Mouse (Mus musculus) hindbrain, embryonic 13.5 days (tissue): ENCODE data around the gene Pdia3. TPM values are rescaled to one million over a fixed set of nuclear protein-coding genes. Genes with fewer than 3 reads are reported as not detected.

Source experiments
- ATAC-seq: fragments of 200-750 bp; cut with Nextera tagmentation; 2 replicates; pipeline ENCODE4 v1.8.0; 2017; ENCODE audit warnings: moderate TSS enrichment; ENCODE audit not compliant: low FRiP score
- H3K27ac ChIP-seq: fragments of 300-500 bp; sonication (generic); 2 replicates; pipeline ENCODE4 v1.5.1; 2015; ENCODE audit warnings: inconsistent platforms, mild to moderate bottlenecking, moderate library complexity
- H3K27me3 ChIP-seq: fragments of 300-500 bp; sonication (generic); 2 replicates; pipeline ENCODE4 v1.6.1; 2015; ENCODE audit warnings: mild to moderate bottlenecking, inconsistent platforms
- H3K36me3 ChIP-seq: fragments of 300-500 bp; sonication (generic); 2 replicates; pipeline ENCODE4 v1.6.1; 2015; ENCODE audit warnings: mild to moderate bottlenecking, inconsistent platforms
- H3K4me1 ChIP-seq: fragments of 300-500 bp; sonication (generic); replicated peaks from 2 replicates; pipeline ENCODE4 v1.6.1; 2015; ENCODE audit warnings: inconsistent platforms
- H3K4me2 ChIP-seq: fragments of 300-500 bp; sonication (generic); 2 replicates; pipeline ENCODE4 v1.6.1; 2015; ENCODE audit warnings: inconsistent platforms, mild to moderate bottlenecking, moderate library complexity
- H3K4me3 ChIP-seq: fragments of 300-500 bp; sonication (generic); 2 replicates; pipeline ENCODE4 v1.5.1; 2015; ENCODE audit warnings: mild to moderate bottlenecking, inconsistent platforms
- H3K9ac ChIP-seq: fragments of 300-500 bp; sonication (generic); 2 replicates; pipeline ENCODE4 v1.6.1; 2015; ENCODE audit warnings: mild to moderate bottlenecking, inconsistent platforms
- H3K9me3 ChIP-seq: fragments of 300-500 bp; sonication (generic); 2 replicates; pipeline ENCODE4 v1.6.1; 2016; ENCODE audit warnings: inconsistent platforms
- WGBS: fragments of 180-500 bp; shearing (Covaris S2); methylation state at CpG from one replicate; pipeline ENCODE4 v1.1.7; 2015; 5-methylcytosine and 5-hydroxymethylcytosine counted together
- polyA plus RNA-seq: library from polyadenylated mRNA; unstranded; fragments of >200 nt; fragmentation: Nextera tagmentation; extraction: Ambion mirVana; gene quantifications from 2 replicates; pipeline ENCODE4 v1.2.1, GENCODE M21; 2015

Pdia3 gene
- polyA plus RNA-seq, 1 experiment from 2014 or later = 398 TPM

DNA sequence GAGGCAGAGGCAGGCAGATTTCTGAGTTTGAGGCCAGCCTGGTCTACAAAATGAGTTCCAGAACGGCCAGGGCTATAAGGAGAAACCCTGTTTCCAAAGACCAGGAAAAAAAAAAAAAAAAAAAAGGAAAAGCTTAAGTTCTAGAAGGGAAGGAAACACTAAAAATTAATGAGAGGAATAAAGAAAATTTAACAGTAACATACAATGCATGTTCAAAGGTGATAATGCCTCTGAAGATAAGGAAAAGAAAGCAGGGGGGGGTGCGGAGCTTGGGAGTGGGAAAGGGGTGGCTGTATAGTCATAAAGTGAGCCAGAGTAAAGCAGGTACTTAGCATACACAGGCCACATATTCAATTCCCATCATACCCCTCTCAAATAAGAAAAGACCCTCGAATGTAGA is 31.5 kb downstream of the Pdia3 start:
- H3K4me3 ChIP-seq = no peak overlapping the region
- H3K4me1 ChIP-seq = peaks cover 22% of the 10 kb centered on the region
- H3K9me3 ChIP-seq = no peaks in the 10 kb centered on the region
- H3K9ac ChIP-seq = no peak overlapping the region
- H3K36me3 ChIP-seq = peaks cover under 1% of the 10 kb centered on the region; the same call in 1 of the 2 replicates
- H3K27me3 ChIP-seq = peaks cover 30% of the 10 kb centered on the region
- H3K4me2 ChIP-seq = no peak overlapping the region
- ATAC-seq = no peak
- H3K27ac ChIP-seq = no peak overlapping the region
- WGBS = 89% methylated on average over 3 of the region's 3 CpGs

DNA sequence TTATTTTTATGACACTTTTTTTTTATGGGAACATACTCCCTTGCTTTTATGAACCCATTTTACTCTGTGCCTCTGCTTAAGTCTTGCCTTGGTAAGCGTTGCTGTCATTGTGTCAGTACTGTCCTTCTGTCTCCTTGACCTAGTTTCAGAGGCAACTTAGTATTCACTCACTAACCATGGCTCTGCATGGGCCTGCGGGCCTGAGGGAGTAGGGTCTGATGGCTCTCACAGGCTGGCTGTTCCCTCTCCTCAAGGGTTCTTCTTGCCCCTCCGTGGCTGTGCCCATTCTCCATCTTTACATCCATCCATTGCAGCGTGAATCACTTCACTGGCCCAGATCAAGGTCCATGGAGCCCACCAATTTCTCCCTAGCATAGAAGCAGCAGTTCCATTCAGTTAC is 32.9 kb downstream of the Pdia3 start:
- Histone ChIP-seq H3K4me2 (no peak overlapping the region), H3K27me3 (peaks cover 18% of the 10 kb centered on the region), H3K9me3 (no peaks in the 10 kb centered on the region), H3K27ac (no peak overlapping the region), H3K4me3 (no peak overlapping the region), H3K4me1 (peaks cover 35% of the 10 kb centered on the region), H3K9ac (no peak overlapping the region), H3K36me3 (peaks cover 6% of the 10 kb centered on the region; the same call in 1 of the 2 replicates)
- WGBS = 79% methylated on average over 4 of the region's 4 CpGs
- ATAC-seq = no peak

- peaks cover 13% of the 10 kb centered on the region for H3K27me3 ChIP-seq
- ATAC-seq = no peak
- no peak overlapping the region for H3K9ac ChIP-seq
- H3K36me3 ChIP-seq = peaks cover 7% of the 10 kb centered on the region; the same call in 1 of the 2 replicates
- H3K4me1 ChIP-seq = peaks cover 32% of the 10 kb centered on the region
- H3K9me3 ChIP-seq = no peaks in the 10 kb centered on the region
- WGBS = 93% methylated on average over 3 of the region's 3 CpGs
- H3K27ac ChIP-seq = no peak overlapping the region
- H3K4me3 ChIP-seq = no peak overlapping the region
- no peak overlapping the region for H3K4me2 ChIP-seq
Measured at GRCm38 (mm10) chr2:121447006-121447405, 33.4 kb downstream of the Pdia3 start.

GRCm38 (mm10) chr2:121448136-121448535 is 34.6 kb downstream of the Pdia3 start:
- 17% methylated on average over 9 of the region's 9 CpGs for WGBS
- Histone ChIP-seq H3K4me2 (peak overlapping the region; percentile 84), H3K36me3 (peaks cover 18% of the 10 kb centered on the region), H3K4me1 (peaks cover 24% of the 10 kb centered on the region), H3K9me3 (no peaks in the 10 kb centered on the region), H3K27me3 (peaks cover 2% of the 10 kb centered on the region), H3K27ac (peak overlapping the region; percentile 84), H3K9ac (peak overlapping the region; percentile 58; the same call in 1 of the 2 replicates), H3K4me3 (peak overlapping the region; percentile 93)
- no peak for ATAC-seq

DNA sequence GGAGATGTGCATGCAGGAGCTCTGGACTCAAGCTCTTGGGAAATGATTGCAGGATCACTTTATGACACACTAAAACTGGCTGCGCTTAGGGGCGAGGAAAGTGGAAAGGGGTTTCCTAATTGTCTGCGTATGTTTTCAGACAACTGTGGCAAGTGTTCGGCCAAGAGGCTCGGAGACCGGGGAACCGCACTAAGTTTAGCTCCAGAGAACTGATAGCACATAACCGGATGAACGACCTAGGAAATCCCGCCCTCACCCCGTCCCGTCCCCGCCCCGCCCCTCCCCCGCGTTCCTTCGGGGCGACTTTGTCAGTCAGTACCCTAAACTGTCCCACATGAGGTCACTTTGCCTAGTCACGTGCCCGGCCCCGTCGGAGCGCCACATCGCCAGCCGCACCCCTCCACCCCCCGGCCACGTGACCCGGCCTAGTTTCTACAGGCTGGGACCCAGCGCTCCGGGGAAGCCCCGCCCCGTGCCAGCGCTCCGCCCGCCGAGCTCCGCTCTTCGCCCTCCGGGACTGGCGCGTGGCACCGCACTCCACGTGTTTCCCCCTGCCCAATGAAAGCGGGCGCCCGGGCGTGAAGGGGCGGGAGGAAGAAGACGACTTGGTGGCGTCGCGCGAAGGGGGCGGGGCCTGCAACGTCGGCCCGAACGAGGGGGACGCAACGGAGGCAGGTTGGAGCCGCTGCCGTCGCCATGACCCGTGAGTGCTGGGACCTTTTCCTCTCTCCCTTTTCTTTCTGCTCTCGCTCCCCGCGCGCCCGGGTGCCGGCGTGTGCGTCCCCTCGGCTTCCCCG is 35.4 kb downstream of the Pdia3 start, which contains the start of gene Serf2:
Gene Serf2, plus strand, starts transcription at position 457 of the 797 bp plus-strand sequence.
- H3K4me1 ChIP-seq = peaks cover 27% of the 10 kb centered on the region
- ATAC-seq = peak; percentile 99
- WGBS = under 1% methylated on average over 73 of the region's 74 CpGs

GRCm38 (mm10) chr2:121449545-121450011 is 36.0 kb downstream of the Pdia3 start:
- Histone ChIP-seq H3K27me3 (no peaks in the 10 kb centered on the region), H3K4me2 (peak overlapping the region; percentile 84), H3K9ac (peak overlapping the region; percentile 95), H3K27ac (peak overlapping the region; percentile 98), H3K4me1 (peaks cover 28% of the 10 kb centered on the region), H3K4me3 (peak overlapping the region; percentile 93), H3K9me3 (no peaks in the 10 kb centered on the region), H3K36me3 (peaks cover 31% of the 10 kb centered on the region)
- under 1% methylated on average over 52 of the region's 54 CpGs for WGBS
- ATAC-seq = peak; percentile 80

More for the DNA sequence above, 35.4 kb downstream of the Pdia3 start, which contains the start of gene Serf2:
- no peaks in the 10 kb centered on the region for H3K9me3 ChIP-seq
- peaks cover 26% of the 10 kb centered on the region for H3K36me3 ChIP-seq
- no peaks in the 10 kb centered on the region for H3K27me3 ChIP-seq
- peak within 1 kb of the TSS; percentile 93 for H3K4me3 ChIP-seq
- peak within 1 kb of the TSS; percentile 84 for H3K4me2 ChIP-seq
- peak within 1 kb of the TSS; percentile 95 for H3K9ac ChIP-seq
- peak within 1 kb of the TSS; percentile 98 for H3K27ac ChIP-seq

DNA sequence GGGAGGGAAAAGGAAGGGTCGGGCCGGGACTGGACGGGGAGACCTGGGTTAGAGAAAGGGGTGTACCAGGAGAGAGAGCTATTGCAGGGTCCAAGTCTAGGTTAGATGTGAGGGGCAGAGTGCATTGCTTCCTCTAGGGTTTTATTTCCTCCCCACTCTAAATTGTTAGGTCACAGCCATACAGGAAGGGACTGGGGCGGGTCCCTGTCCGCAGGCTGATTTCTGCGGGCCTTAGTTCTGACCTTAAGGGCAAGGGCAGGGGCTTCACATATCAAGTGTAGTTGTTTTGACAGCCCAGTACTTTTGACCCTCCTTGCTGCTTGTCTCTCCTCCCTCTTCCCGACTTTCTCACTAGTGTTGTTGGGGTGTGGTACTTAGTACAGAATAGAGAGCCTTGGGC is 36.5 kb downstream of the Pdia3 start:
- Histone ChIP-seq H3K4me3 (peak overlapping the region; percentile 93), H3K9ac (peak overlapping the region; percentile 95), H3K4me2 (peak overlapping the region; percentile 84), H3K4me1 (peaks cover 28% of the 10 kb centered on the region), H3K27me3 (no peaks in the 10 kb centered on the region), H3K36me3 (peaks cover 31% of the 10 kb centered on the region), H3K27ac (peak overlapping the region; percentile 98), H3K9me3 (no peaks in the 10 kb centered on the region)
- WGBS = 3% methylated on average over 7 of the region's 7 CpGs
- ATAC-seq = 0 out of 2 replicates have a peak, but pooled peaks have one; percentile 0

DNA sequence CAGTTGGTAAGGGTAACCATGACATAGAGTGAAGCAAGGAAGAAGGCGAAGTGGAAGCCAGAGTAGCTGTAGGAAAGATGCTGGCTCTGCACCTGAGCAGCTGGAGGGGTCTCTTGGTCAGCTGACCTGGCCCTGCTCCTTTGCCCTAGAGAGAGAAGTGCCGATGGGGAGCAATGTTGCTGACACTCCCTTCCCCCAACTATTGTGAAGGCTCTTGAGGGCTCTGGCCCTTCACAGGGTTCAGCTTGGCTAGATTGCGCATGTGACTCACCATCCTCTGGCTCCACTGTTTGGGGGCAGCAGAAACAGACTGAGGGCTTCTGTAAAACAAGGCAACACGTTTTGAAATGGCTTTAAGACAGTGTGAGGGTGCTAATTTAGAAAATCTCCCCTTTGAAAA is 38.8 kb downstream of the Pdia3 start:
- Histone ChIP-seq H3K27ac (no peak overlapping the region), H3K9me3 (no peaks in the 10 kb centered on the region), H3K4me2 (no peak overlapping the region), H3K9ac (no peak overlapping the region), H3K27me3 (no peaks in the 10 kb centered on the region), H3K4me1 (peaks cover 39% of the 10 kb centered on the region), H3K36me3 (peaks cover 31% of the 10 kb centered on the region), H3K4me3 (no peak overlapping the region)
- no peak for ATAC-seq
- WGBS = 86% methylated on average over 4 of the region's 4 CpGs

DNA sequence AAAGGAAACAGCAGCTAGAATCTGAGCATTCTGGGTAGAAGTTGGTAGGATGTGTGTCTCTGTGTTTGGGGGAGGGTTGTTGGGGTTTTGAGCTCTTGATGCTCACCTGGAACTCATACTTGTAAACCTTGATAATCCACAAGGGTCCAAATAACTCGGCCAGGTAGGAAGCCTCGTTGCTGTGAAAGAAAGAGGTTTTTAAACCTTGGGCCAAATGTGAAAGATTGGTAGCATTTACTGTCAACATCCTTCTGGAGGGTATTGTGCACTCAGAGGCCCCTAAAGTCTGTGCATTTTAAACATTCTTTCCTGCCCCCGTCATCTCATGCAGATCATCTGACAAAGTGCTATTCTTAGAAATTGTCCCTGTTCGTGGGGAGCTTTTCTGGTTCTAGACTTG is 39.4 kb downstream of the Pdia3 start, which contains the start of gene Hypk:
Gene Hypk, plus strand, starts transcription at position 301 of the 400 bp plus-strand sequence.
- no peak within 1 kb of the TSS for H3K4me2 ChIP-seq
- no peak for ATAC-seq
- H3K4me1 ChIP-seq = peaks cover 42% of the 10 kb centered on the region
- H3K9me3 ChIP-seq = no peaks in the 10 kb centered on the region
- 80% methylated on average over 4 of the region's 4 CpGs for WGBS
- no peaks in the 10 kb centered on the region for H3K27me3 ChIP-seq
- no peak within 1 kb of the TSS for H3K4me3 ChIP-seq
- H3K36me3 ChIP-seq = peaks cover 31% of the 10 kb centered on the region
- H3K9ac ChIP-seq = no peak within 1 kb of the TSS
- H3K27ac ChIP-seq = no peak within 1 kb of the TSS

- H3K27me3 ChIP-seq = no peaks in the 10 kb centered on the region
- 91% methylated on average over 6 of the region's 6 CpGs for WGBS
- H3K4me1 ChIP-seq = peaks cover 41% of the 10 kb centered on the region
- ATAC-seq = no peak
- H3K9me3 ChIP-seq = no peaks in the 10 kb centered on the region
- H3K36me3 ChIP-seq = peaks cover 36% of the 10 kb centered on the region
- H3K27ac ChIP-seq = no peak overlapping the region
- H3K9ac ChIP-seq = no peak overlapping the region
- no peak overlapping the region for H3K4me2 ChIP-seq
- no peak overlapping the region for H3K4me3 ChIP-seq
Measured at GRCm38 (mm10) chr2:121453917-121454316, 40.3 kb downstream of the Pdia3 start.

DNA sequence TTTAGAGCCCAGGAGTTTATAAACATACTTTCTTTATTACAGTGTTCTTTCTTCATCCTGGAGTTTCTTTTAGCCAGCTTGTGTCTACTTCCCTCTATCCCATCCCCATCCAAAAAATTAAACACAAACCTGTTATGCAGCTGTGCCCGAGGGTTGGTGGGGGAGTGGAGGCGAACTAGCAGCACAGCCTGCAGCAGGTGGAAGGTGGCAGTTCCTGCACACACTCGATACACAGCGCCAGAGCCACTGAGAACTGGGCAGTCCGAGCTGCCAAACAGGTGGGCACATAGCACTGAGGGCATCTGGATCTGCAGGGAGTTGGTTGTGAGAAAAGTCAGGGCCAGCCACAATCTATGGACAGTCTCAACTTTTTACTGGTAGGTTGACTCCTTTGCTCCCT is 42.0 kb downstream of the Pdia3 start:
- H3K4me3 ChIP-seq = no peak overlapping the region
- no peaks in the 10 kb centered on the region for H3K27me3 ChIP-seq
- H3K9ac ChIP-seq = no peak overlapping the region
- no peaks in the 10 kb centered on the region for H3K9me3 ChIP-seq
- peaks cover 35% of the 10 kb centered on the region for H3K4me1 ChIP-seq
- H3K36me3 ChIP-seq = peaks cover 49% of the 10 kb centered on the region
- H3K27ac ChIP-seq = no peak overlapping the region
- ATAC-seq = no peak
- 80% methylated on average over 5 of the region's 5 CpGs for WGBS
- H3K4me2 ChIP-seq = no peak overlapping the region

GRCm38 (mm10) chr2:121456692-121457642 is 43.4 kb downstream of the Pdia3 start, which contains the start of gene Serinc4:
Gene Serinc4 (minus strand): TSS chr2:121456781.
- peak within 1 kb of the TSS; percentile 83 for H3K9ac ChIP-seq
- peak within 1 kb of the TSS; percentile 76 for H3K27ac ChIP-seq
- peak within 1 kb of the TSS; percentile 78 for H3K4me3 ChIP-seq
- peak within 1 kb of the TSS; percentile 70 for H3K4me2 ChIP-seq
- H3K27me3 ChIP-seq = no peaks in the 10 kb centered on the region
- H3K4me1 ChIP-seq = peaks cover 24% of the 10 kb centered on the region
- WGBS = 6% methylated on average over 41 of the region's 41 CpGs
- ATAC-seq = peak; percentile 91
- peaks cover 46% of the 10 kb centered on the region for H3K36me3 ChIP-seq
- no peaks in the 10 kb centered on the region for H3K9me3 ChIP-seq
